Mouse (Mus musculus): Measurements from ENCODE around the gene Ranbp1. TPM values are rescaled to one million over a fixed set of nuclear protein-coding genes. Genes with fewer than 3 reads are reported as not detected.
"Not testable (repeated sequence)": the region's sequence is repeated elsewhere in the genome, so short reads cannot be mapped to it uniquely, and the experiment has no call there.

Gene Ranbp1
- 508 and 585 TPM in 2 replicates for polyA plus RNA-seq (2015; fragmentation: Nextera tagmentation; extraction: Ambion mirVana)

GRCm38 (mm10) chr16:18248433-18249363 lies at the start of gene Ranbp1, which contains the start of gene Trmt2a:
Ranbp1 (minus strand) TSS chr16:18248732.
Trmt2a (plus strand) TSS chr16:18248679.
- peak; percentile 97 for ATAC-seq (ENCODE audit: low FRiP score, low TSS enrichment)
- H3K9me3 ChIP-seq (ENCODE audit: low read length) = no peaks in the 10 kb centered on the region
- no peaks in the 10 kb centered on the region for H3K27me3 ChIP-seq (ENCODE audit: insufficient read depth, low read length)
- under 1% methylated on average over 100 of the region's 102 CpGs for WGBS
- peak within 1 kb of the TSS; percentile 93 for H3K9ac ChIP-seq (replicated peaks; ENCODE audit: low read length)
- peaks cover 33% of the 10 kb centered on the region for H3K4me1 ChIP-seq (ENCODE audit: insufficient read depth, low read length)
- peak within 1 kb of the TSS; percentile 94 for H3K27ac ChIP-seq (ENCODE audit: low read length)
- H3K36me3 ChIP-seq (ENCODE audit: insufficient read depth, low read length) = peaks cover 55% of the 10 kb centered on the region
- H3K4me3 ChIP-seq (ENCODE audit: low read length) = peak within 1 kb of the TSS; percentile 81
- H3K4me2 ChIP-seq (replicated peaks; ENCODE audit: low read depth, low read length) = peak within 1 kb of the TSS; percentile 70

GRCm38 (mm10) chr16:18289614-18290013 lies 41.1 kb upstream of the Ranbp1 start:
- H3K27me3 ChIP-seq (ENCODE audit: insufficient read depth, low read length); H3K9me3 ChIP-seq (ENCODE audit: low read length); H3K36me3 ChIP-seq (ENCODE audit: insufficient read depth, low read length); ATAC-seq (ENCODE audit: low FRiP score, low TSS enrichment); H3K27ac ChIP-seq (ENCODE audit: low read length): not testable (repeated sequence)
- H3K4me3 ChIP-seq (ENCODE audit: low read length) = peak overlapping the region; percentile 91
- 6% methylated on average over 7 of the region's 10 CpGs for WGBS
- H3K4me1 ChIP-seq (ENCODE audit: insufficient read depth, low read length) = peaks cover 25% of the 10 kb centered on the region
- peak overlapping the region; percentile 48 for H3K4me2 ChIP-seq (replicated peaks; ENCODE audit: low read depth, low read length)
- peak overlapping the region; percentile 54 for H3K9ac ChIP-seq (replicated peaks; ENCODE audit: low read length)

- ATAC-seq (ENCODE audit: low FRiP score, low TSS enrichment) = peak; percentile 100
Measured at GRCm38 (mm10) chr16:18289067-18289588, 40.6 kb upstream of the Ranbp1 start, which contains the start of gene Dgcr8. Dgcr8 (minus strand) TSS chr16:18289246.

DNA sequence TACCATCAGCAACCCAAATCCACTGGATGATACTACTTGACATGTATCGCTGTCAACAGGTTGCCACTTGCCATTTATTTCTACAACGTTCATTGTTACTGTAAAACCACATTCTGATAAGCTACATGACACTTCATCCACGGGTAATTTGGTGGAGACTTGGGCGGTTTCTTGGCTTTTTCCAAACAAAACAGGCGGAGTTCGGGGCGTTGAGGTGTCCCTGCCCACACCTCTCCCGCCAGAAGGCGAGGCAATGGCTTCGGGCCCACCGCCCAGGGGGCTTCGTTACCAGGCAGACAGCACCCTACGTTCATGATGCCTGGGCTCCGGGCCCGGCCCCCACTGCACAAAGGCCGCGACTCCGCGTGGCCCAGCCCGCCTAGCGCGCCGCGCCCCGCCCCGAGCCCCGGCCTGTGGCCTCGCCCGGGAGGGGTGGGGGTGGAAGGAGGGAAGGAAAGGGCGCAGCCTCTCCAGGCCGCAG lies 40.1 kb upstream of the Ranbp1 start:
- peak overlapping the region; percentile 64 for H3K4me2 ChIP-seq (replicated peaks; ENCODE audit: low read depth, low read length)
- peak overlapping the region; percentile 91 for H3K4me3 ChIP-seq (ENCODE audit: low read length)
- no peaks in the 10 kb centered on the region for H3K27me3 ChIP-seq (ENCODE audit: insufficient read depth, low read length)
- peak overlapping the region; percentile 99 for H3K9ac ChIP-seq (replicated peaks; ENCODE audit: low read length)
- under 1% methylated on average over 19 of the region's 31 CpGs for WGBS
- peaks cover 17% of the 10 kb centered on the region for H3K36me3 ChIP-seq (ENCODE audit: insufficient read depth, low read length)
- peak overlapping the region; percentile 92 for H3K27ac ChIP-seq (ENCODE audit: low read length)
- peak; percentile 90 for ATAC-seq (ENCODE audit: low FRiP score, low TSS enrichment)
- H3K4me1 ChIP-seq (ENCODE audit: insufficient read depth, low read length) = peaks cover 25% of the 10 kb centered on the region
- H3K9me3 ChIP-seq (ENCODE audit: low read length) = no peaks in the 10 kb centered on the region

More at GRCm38 (mm10) chr16:18289067-18289588, 40.6 kb upstream of the Ranbp1 start, which contains the start of gene Dgcr8:
- H3K27ac ChIP-seq (ENCODE audit: low read length) = peak within 1 kb of the TSS; percentile 92
- peak within 1 kb of the TSS; percentile 64 for H3K4me2 ChIP-seq (replicated peaks; ENCODE audit: low read depth, low read length)
- H3K9me3 ChIP-seq (ENCODE audit: low read length) = no peaks in the 10 kb centered on the region
- WGBS = under 1% methylated on average over 61 of the region's 71 CpGs
- H3K36me3 ChIP-seq (ENCODE audit: insufficient read depth, low read length) = peaks cover 12% of the 10 kb centered on the region
- peak within 1 kb of the TSS; percentile 91 for H3K4me3 ChIP-seq (ENCODE audit: low read length)
- H3K9ac ChIP-seq (replicated peaks; ENCODE audit: low read length) = peak within 1 kb of the TSS; percentile 99
- peaks cover 25% of the 10 kb centered on the region for H3K4me1 ChIP-seq (ENCODE audit: insufficient read depth, low read length)
- H3K27me3 ChIP-seq (ENCODE audit: insufficient read depth, low read length) = no peaks in the 10 kb centered on the region

- Histone ChIP-seq H3K4me3 (ENCODE audit: low read length) (peak overlapping the region; percentile 91), H3K4me2 (replicated peaks; ENCODE audit: low read depth, low read length) (peak overlapping the region; percentile 64), H3K4me1 (ENCODE audit: insufficient read depth, low read length) (peaks cover 25% of the 10 kb centered on the region), H3K9me3 (ENCODE audit: low read length) (no peaks in the 10 kb centered on the region), H3K27ac (ENCODE audit: low read length) (peak overlapping the region; percentile 92), H3K9ac (replicated peaks; ENCODE audit: low read length) (peak overlapping the region; percentile 99), H3K27me3 (ENCODE audit: insufficient read depth, low read length) (no peaks in the 10 kb centered on the region), H3K36me3 (ENCODE audit: insufficient read depth, low read length) (peaks cover 21% of the 10 kb centered on the region)
- WGBS = 0% methylated on average over 4 of the region's 4 CpGs
- no peak for ATAC-seq (ENCODE audit: low FRiP score, low TSS enrichment)
Measured at GRCm38 (mm10) chr16:18288166-18288565, 39.6 kb upstream of the Ranbp1 start.

DNA sequence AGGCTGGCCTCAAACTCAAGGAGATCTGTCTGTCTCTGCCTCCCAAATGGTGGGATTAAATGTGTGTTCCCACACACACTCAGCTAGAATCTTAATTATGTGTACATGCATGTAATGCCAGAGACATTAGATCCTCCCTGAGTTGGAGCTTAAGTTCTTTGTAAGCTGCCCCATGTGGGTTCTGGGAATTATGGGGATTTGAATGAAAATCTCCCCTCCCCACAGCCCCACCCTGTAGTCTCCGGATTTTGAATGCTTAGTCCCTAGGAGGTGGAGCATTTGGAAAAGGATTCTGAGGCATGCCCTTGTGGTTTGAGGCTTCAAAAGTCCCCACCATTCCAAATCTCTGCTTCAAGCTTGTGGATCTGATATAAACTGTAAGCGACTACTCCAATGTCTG lies 26.6 kb upstream of the Ranbp1 start:
- Histone ChIP-seq H3K27ac (ENCODE audit: low read length) (no peak overlapping the region), H3K36me3 (ENCODE audit: insufficient read depth, low read length) (peaks cover 80% of the 10 kb centered on the region), H3K4me2 (replicated peaks; ENCODE audit: low read depth, low read length) (no peak overlapping the region), H3K27me3 (ENCODE audit: insufficient read depth, low read length) (no peaks in the 10 kb centered on the region), H3K9me3 (ENCODE audit: low read length) (no peaks in the 10 kb centered on the region), H3K4me1 (ENCODE audit: insufficient read depth, low read length) (no peaks in the 10 kb centered on the region), H3K4me3 (ENCODE audit: low read length) (no peak overlapping the region), H3K9ac (replicated peaks; ENCODE audit: low read length) (no peak overlapping the region)
- 85% methylated on average over 2 of the region's 2 CpGs for WGBS
- no peak for ATAC-seq (ENCODE audit: low FRiP score, low TSS enrichment)

GRCm38 (mm10) chr16:18268182-18268581 lies 19.6 kb upstream of the Ranbp1 start:
- Histone ChIP-seq H3K27me3 (ENCODE audit: insufficient read depth, low read length) (no peaks in the 10 kb centered on the region), H3K4me2 (replicated peaks; ENCODE audit: low read depth, low read length) (no peak overlapping the region), H3K9ac (replicated peaks; ENCODE audit: low read length) (no peak overlapping the region), H3K27ac (ENCODE audit: low read length) (no peak overlapping the region), H3K36me3 (ENCODE audit: insufficient read depth, low read length) (peaks cover 69% of the 10 kb centered on the region), H3K9me3 (ENCODE audit: low read length) (no peaks in the 10 kb centered on the region), H3K4me3 (ENCODE audit: low read length) (no peak overlapping the region), H3K4me1 (ENCODE audit: insufficient read depth, low read length) (no peaks in the 10 kb centered on the region)
- no peak for ATAC-seq (ENCODE audit: low FRiP score, low TSS enrichment)
- 87% methylated on average over 5 of the region's 5 CpGs for WGBS

DNA sequence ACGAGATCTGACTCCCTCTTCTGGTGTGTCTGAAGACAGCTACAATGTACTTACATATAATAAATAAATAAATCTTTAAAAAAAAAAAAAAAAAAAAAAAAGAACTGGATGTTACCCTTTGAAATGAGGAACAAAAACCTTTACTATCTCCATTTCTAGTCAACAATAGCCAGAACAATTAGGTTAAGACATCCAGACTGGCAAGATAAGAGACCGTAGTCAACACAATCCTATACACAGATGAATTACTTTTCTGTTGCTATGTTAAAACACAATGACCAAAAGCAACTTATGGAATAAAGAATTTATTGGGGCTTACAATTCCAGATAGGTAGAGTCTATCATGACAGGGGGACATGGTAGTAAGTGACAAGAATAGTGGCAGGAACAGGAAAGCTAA lies 16.5 kb upstream of the Ranbp1 start:
- H3K27ac ChIP-seq (ENCODE audit: low read length) = no peak overlapping the region
- WGBS = 77% methylated on average over 2 of the region's 2 CpGs
- no peaks in the 10 kb centered on the region for H3K9me3 ChIP-seq (ENCODE audit: low read length)
- no peak overlapping the region for H3K9ac ChIP-seq (replicated peaks; ENCODE audit: low read length)
- no peak overlapping the region for H3K4me2 ChIP-seq (replicated peaks; ENCODE audit: low read depth, low read length)
- H3K4me1 ChIP-seq (ENCODE audit: insufficient read depth, low read length) = no peaks in the 10 kb centered on the region
- no peaks in the 10 kb centered on the region for H3K27me3 ChIP-seq (ENCODE audit: insufficient read depth, low read length)
- no peak overlapping the region for H3K4me3 ChIP-seq (ENCODE audit: low read length)
- no peak for ATAC-seq (ENCODE audit: low FRiP score, low TSS enrichment)
- H3K36me3 ChIP-seq (ENCODE audit: insufficient read depth, low read length) = peaks cover 56% of the 10 kb centered on the region

- 90% methylated on average over 2 of the region's 2 CpGs for WGBS
- H3K36me3 ChIP-seq (ENCODE audit: insufficient read depth, low read length) = peaks cover 70% of the 10 kb centered on the region
- H3K9ac ChIP-seq (replicated peaks; ENCODE audit: low read length) = no peak within 1 kb of the TSS
- H3K9me3 ChIP-seq (ENCODE audit: low read length) = no peaks in the 10 kb centered on the region
- no peak within 1 kb of the TSS for H3K27ac ChIP-seq (ENCODE audit: low read length)
- ATAC-seq (ENCODE audit: low FRiP score, low TSS enrichment) = no peak
- no peak within 1 kb of the TSS for H3K4me3 ChIP-seq (ENCODE audit: low read length)
- H3K27me3 ChIP-seq (ENCODE audit: insufficient read depth, low read length) = no peaks in the 10 kb centered on the region
- H3K4me2 ChIP-seq (replicated peaks; ENCODE audit: low read depth, low read length) = no peak within 1 kb of the TSS
- H3K4me1 ChIP-seq (ENCODE audit: insufficient read depth, low read length) = no peaks in the 10 kb centered on the region
Measured at GRCm38 (mm10) chr16:18258221-18258620, 9.7 kb upstream of the Ranbp1 start, which contains the start of gene Gm49776. Gm49776 (minus strand) TSS chr16:18258321.
